Mouse (Mus musculus) MEL (cell line): ENCODE data around the gene BC025920. TPM values are rescaled to one million over a fixed set of nuclear protein-coding genes. Genes with fewer than 3 reads are reported as not detected.
A peak's percentile ranks its signal among the peaks of the same experiment; 100 is the strongest.

Experiments used
- DNase-seq: peaks from one replicate; pipeline ENCODE4 v3.0.0; 2011; ENCODE audit warnings: low read depth, low spot score
- H3K27ac ChIP-seq: 2 replicates; pipeline ENCODE4 v1.5.1; 2012; ENCODE audit warnings: low read depth, mild to moderate bottlenecking, control low read depth, low read length, moderate library complexity; ENCODE audit not compliant: control insufficient read depth
- H3K27me3 ChIP-seq, 2 experiments: fragments of 150-350 bp in 1 of 2; sonication (generic) in 1 of 2; 2 replicates each; pipeline ENCODE4 v1.6.1; 2012; ENCODE audit warnings: low read length in 2 of 2, mild to moderate bottlenecking in 2 of 2, improper control_type of control experiment in 1 of 2, moderate library complexity in 1 of 2; ENCODE audit not compliant: insufficient read depth in 2 of 2, control insufficient read depth in 1 of 2
- H3K36me3 ChIP-seq, 2 experiments: 2 replicates each; pipeline ENCODE4 v1.6.1; 2012 to 2014; ENCODE audit warnings: low read length in 2 of 2, improper control_type of control experiment in 1 of 2, inconsistent platforms in 1 of 2, mild to moderate bottlenecking in 1 of 2; ENCODE audit not compliant: insufficient read depth in 2 of 2, control insufficient read depth in 1 of 2
- H3K4me1 ChIP-seq, 2 experiments: fragments of 150-350 bp in 1 of 2; sonication (generic) in 1 of 2; 2 replicates each; pipeline ENCODE4 v1.6.1; 2012; ENCODE audit warnings: low read length in 2 of 2, improper control_type of control experiment in 1 of 2, mild to moderate bottlenecking in 1 of 2; ENCODE audit not compliant: insufficient read depth in 2 of 2, control insufficient read depth in 1 of 2
- H3K4me3 ChIP-seq, 2 experiments: fragments of 150-350 bp in 1 of 2; sonication (generic) in 1 of 2; 2 replicates each; pipeline ENCODE4 v1.5.1; 2012; ENCODE audit warnings: low read depth in 2 of 2, low read length in 2 of 2, mild to moderate bottlenecking in 2 of 2, moderate library complexity in 2 of 2, control low read depth in 1 of 2, improper control_type of control experiment in 1 of 2; ENCODE audit not compliant: control insufficient read depth in 1 of 2, insufficient read depth in 1 of 2
- H3K79me2 ChIP-seq: 2 replicates; pipeline ENCODE4 v1.6.1; 2012; ENCODE audit warnings: mild to moderate bottlenecking, low read length, moderate library complexity; ENCODE audit not compliant: control insufficient read depth, poor library complexity, insufficient read depth
- H3K9ac ChIP-seq: 2 replicates; pipeline ENCODE4 v1.6.1; 2012; ENCODE audit warnings: low read depth, mild to moderate bottlenecking, control low read depth, low read length, moderate library complexity; ENCODE audit not compliant: control insufficient read depth, poor library complexity, severe bottlenecking
- H3K9me3 ChIP-seq: fragments of 150-350 bp; sonication (generic); replicated peaks from 2 replicates; pipeline ENCODE4 v1.6.1; 2012; ENCODE audit warnings: mild to moderate bottlenecking, low read length, improper control_type of control experiment, moderate library complexity; ENCODE audit not compliant: insufficient read depth
- CTCF ChIP-seq, 3 experiments: IDR thresholded peaks in 2 of 3; conservative IDR thresholded peaks in 1 of 3; 2 replicates each; pipeline ENCODE4 v1.5.1; 2011 to 2012; ENCODE audit warnings: low read length in 3 of 3, low read depth in 2 of 3, mild to moderate bottlenecking in 2 of 3, improper control_type of control experiment in 1 of 3, inconsistent platforms in 1 of 3, mixed read lengths in 1 of 3, moderate library complexity in 1 of 3; ENCODE audit not compliant: control insufficient read depth in 1 of 3, insufficient read depth in 1 of 3, poor library complexity in 1 of 3, severe bottlenecking in 1 of 3
- ETS1 ChIP-seq: IDR thresholded peaks from 2 replicates; pipeline ENCODE4 v1.6.1; 2012; ENCODE audit warnings: low read depth, mild to moderate bottlenecking, inconsistent platforms, low read length, improper control_type of control experiment, moderate library complexity
- GABPA ChIP-seq: IDR thresholded peaks from 2 replicates; pipeline ENCODE4 v1.6.1; 2012; ENCODE audit warnings: low read depth, mild to moderate bottlenecking, inconsistent platforms, low read length, improper control_type of control experiment, moderate library complexity
- GATA1 ChIP-seq: IDR thresholded peaks from 2 replicates; pipeline ENCODE4 v1.6.1; 2011; ENCODE audit warnings: low read depth, low read length, improper control_type of control experiment
- JUND ChIP-seq: IDR thresholded peaks from 2 replicates; pipeline ENCODE4 v1.6.1; 2011; ENCODE audit warnings: low read depth, mild to moderate bottlenecking, improper control_type of control experiment, low read length
- MEF2A ChIP-seq: IDR thresholded peaks from 2 replicates; pipeline ENCODE4 v1.6.1; 2014; ENCODE audit warnings: low read depth, mild to moderate bottlenecking, inconsistent platforms, low read length, improper control_type of control experiment; ENCODE audit not compliant: poor library complexity, insufficient replicate concordance, severe bottlenecking; ENCODE audit errors: extremely low read depth
- MXI1 ChIP-seq: IDR thresholded peaks from 2 replicates; pipeline ENCODE4 v1.6.1; 2011; ENCODE audit warnings: mild to moderate bottlenecking, low read depth, low read length, improper control_type of control experiment
- MYB ChIP-seq: IDR thresholded peaks from 2 replicates; pipeline ENCODE4 v1.6.1; 2011; ENCODE audit warnings: mild to moderate bottlenecking, low read depth, low read length, improper control_type of control experiment
- NELFE ChIP-seq: IDR thresholded peaks from 2 replicates; pipeline ENCODE4 v1.6.1; 2011; ENCODE audit warnings: low read depth, low read length, improper control_type of control experiment
- RAD21 ChIP-seq: IDR thresholded peaks from 2 replicates; pipeline ENCODE4 v1.6.1; 2011; ENCODE audit warnings: mild to moderate bottlenecking, low read depth, low read length, improper control_type of control experiment
- RCOR1 ChIP-seq: IDR thresholded peaks from 2 replicates; pipeline ENCODE4 v1.6.1; 2012; ENCODE audit warnings: low read depth, mild to moderate bottlenecking, inconsistent platforms, low read length, improper control_type of control experiment
- SIN3A ChIP-seq: IDR thresholded peaks from 2 replicates; pipeline ENCODE4 v1.6.1; 2012; ENCODE audit warnings: low read length, improper control_type of control experiment, inconsistent platforms
- TAL1 ChIP-seq: IDR thresholded peaks from 2 replicates; pipeline ENCODE4 v1.6.1; 2012; ENCODE audit warnings: mild to moderate bottlenecking, inconsistent platforms, low read length, moderate library complexity, mixed read lengths
- TCF12 ChIP-seq: IDR thresholded peaks from 2 replicates; pipeline ENCODE4 v1.6.1; 2014; ENCODE audit warnings: low read depth, mild to moderate bottlenecking, inconsistent platforms, low read length, improper control_type of control experiment, moderate library complexity
- UBTF ChIP-seq: IDR thresholded peaks from 2 replicates; pipeline ENCODE4 v1.6.1; 2012; ENCODE audit warnings: low read depth, mild to moderate bottlenecking, inconsistent platforms, low read length, improper control_type of control experiment, moderate library complexity, borderline replicate concordance; ENCODE audit not compliant: insufficient read depth
- USF1 ChIP-seq: IDR thresholded peaks from 2 replicates; pipeline ENCODE4 v1.6.1; 2014; ENCODE audit warnings: low read depth, mild to moderate bottlenecking, inconsistent platforms, low read length, improper control_type of control experiment, moderate library complexity
- ZC3H11A ChIP-seq: IDR thresholded peaks from 2 replicates; pipeline ENCODE4 v1.6.1; 2012; ENCODE audit warnings: low read depth, mild to moderate bottlenecking, inconsistent platforms, low read length, improper control_type of control experiment
- polyA plus RNA-seq, 2 experiments: library from polyadenylated mRNA; stranded (reverse) in 1 of 2; unstranded in 1 of 2; fragments of >175 nt in 1 of 2; fragments of >200 nt in 1 of 2; gene quantifications; 2 replicates each; pipeline versions ENCODE4 v1.2.1 to v1.2.4; 2012; ENCODE audit warnings: low replicate concordance in 2 of 2, low read depth in 1 of 2; ENCODE audit not compliant: insufficient read length in 2 of 2, insufficient read depth in 1 of 2, missing spikeins in 1 of 2
- total RNA-seq: library from RNA; depleted of rRNA; stranded (reverse); fragments of 300-350 nt; gene quantifications from 2 replicates; pipeline ENCODE4 v1.2.3, GENCODE M21; 2012

The BC025920 gene
- total and polyA plus RNA-seq, 3 experiments: 1.1 to 1.7 TPM; not detected in 1

DNA sequence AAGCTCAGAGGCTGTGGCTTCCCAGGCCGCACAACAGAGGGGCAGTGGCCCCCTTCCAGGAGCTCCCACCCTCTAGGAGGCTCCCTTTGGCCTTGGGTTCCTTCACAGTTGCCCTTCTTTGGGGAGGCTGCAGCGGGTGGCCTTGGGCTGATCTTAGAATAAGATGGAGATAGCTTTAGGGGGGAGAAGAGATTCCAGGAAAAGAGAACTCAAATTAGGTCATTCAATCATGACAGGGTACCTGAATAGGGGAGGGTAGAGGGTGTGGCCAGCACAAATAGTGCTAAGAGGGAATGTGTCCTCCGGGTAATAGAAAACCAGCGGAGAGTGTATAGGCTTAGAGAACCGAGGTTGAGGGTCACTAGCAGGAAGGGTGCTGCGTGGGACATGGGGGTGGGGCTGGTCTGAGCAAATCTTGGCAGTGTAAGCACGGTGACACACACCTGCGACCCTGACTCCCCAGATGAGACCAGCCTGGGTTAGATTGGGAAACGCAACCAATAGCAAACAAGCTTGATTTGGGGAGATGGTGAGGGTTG, 33.9 kb upstream of the BC025920 start:
- Histone ChIP-seq H3K27ac (no peak overlapping the region), H3K4me3 (peak overlapping the region; percentile 60 to 66), H3K9ac (peak overlapping the region; percentile 64), H3K9me3 (no peaks in the 10 kb centered on the region), H3K79me2 (no peaks in the 10 kb centered on the region; the same call in 1 of the 2 replicates), H3K4me1 (peaks cover 3 to 30% of the 10 kb centered on the region in 2 experiments; a peak in 3 of 4 replicates), H3K27me3 (no peaks in the 10 kb centered on the region), H3K36me3 (peaks cover 0 to 12% of the 10 kb centered on the region in 2 experiments; a peak in 2 of 4 replicates)
- DNase-seq: peak; percentile 42
- TF ChIP-seq RAD21 (no peak), GATA1 (no peak), RCOR1 (no peak), MYB (no peak), CTCF (IDR thresholded peaks at IDR 0.05 in 2 of 3, conservative IDR thresholded peaks at IDR 0.05 in 1 of 3; ENCODE audit: control insufficient read depth in 1 of 3, insufficient read depth in 1 of 3, low read depth in 2 of 3, low read length in 3 of 3, poor library complexity in 1 of 3, severe bottlenecking in 1 of 3) (no peak), TCF12 (no peak), MXI1 (no peak)

GRCm38 (mm10) chr10:81572975-81573374, 33.1 kb upstream of the BC025920 start:
- no peaks in the 10 kb centered on the region for H3K27me3 ChIP-seq
- no peaks in the 10 kb centered on the region for H3K9me3 ChIP-seq
- H3K4me1 ChIP-seq: peaks cover 3 to 30% of the 10 kb centered on the region in 2 experiments; a peak in 3 of 4 replicates
- TF ChIP-seq MEF2A (no peak), TAL1 (no peak), NELFE (no peak), SIN3A (no peak), JUND (no peak), GABPA (no peak), UBTF (no peak), ZC3H11A (no peak), USF1 (no peak), ETS1 (no peak), CTCF (IDR thresholded peaks at IDR 0.05 in 2 of 3, conservative IDR thresholded peaks at IDR 0.05 in 1 of 3; ENCODE audit: control insufficient read depth in 1 of 3, insufficient read depth in 1 of 3, low read depth in 2 of 3, low read length in 3 of 3, poor library complexity in 1 of 3, severe bottlenecking in 1 of 3) (no peak), RAD21 (no peak)
- H3K4me3 ChIP-seq: no peak overlapping the region
- H3K36me3 ChIP-seq: peaks cover 0 to 12% of the 10 kb centered on the region in 2 experiments; a peak in 2 of 4 replicates
- no peak for DNase-seq
- H3K27ac ChIP-seq: no peak overlapping the region
- H3K79me2 ChIP-seq: no peaks in the 10 kb centered on the region; the same call in 1 of the 2 replicates
- no peak overlapping the region for H3K9ac ChIP-seq
